Comparison of ENCODE assay signal across 8 mouse cellular contexts in genomic region chr11:104624791-104625391, GRCm38 (mm10). TPM values are rescaled to one million over a fixed set of nuclear protein-coding genes. Genes with fewer than 3 reads are reported as not detected.
A peak's percentile ranks its signal among the peaks of the same experiment; 100 is the strongest.
DNase-seq lines count a peak whose midpoint lies in the region; ATAC-seq and TF ChIP-seq lines count a peak whose summit lies in the region.

No protein-coding gene starts in this region.

- no peak for TF ChIP-seq POLR2A in thymus, adult 2 months (IDR thresholded peaks at IDR 0.05; ENCODE audit: control insufficient read depth, extremely low read depth, insufficient read depth, low read length, poor library complexity)

- no peak for TF ChIP-seq CTCF in midbrain, postnatal 0 days (IDR thresholded peaks at IDR 0.05)
- TF ChIP-seq CTCF in liver, postnatal 0 days (IDR thresholded peaks at IDR 0.05; ENCODE audit: low read depth): no peak
- TF ChIP-seq CTCF in thymus, adult 2 months (IDR thresholded peaks at IDR 0.05; ENCODE audit: borderline replicate concordance, control insufficient read depth, extremely low read depth, insufficient read depth, low read length, poor library complexity): no peak

- H3K4me2 ChIP-seq in midbrain, embryonic 11.5 days: no peak overlapping the region
- no peak overlapping the region for H3K4me2 ChIP-seq in midbrain, postnatal 0 days (ENCODE audit: low read depth, low read length, poor library complexity, severe bottlenecking)
- no peak overlapping the region for H3K4me2 ChIP-seq in heart, embryonic 12.5 days
- no peak overlapping the region for H3K4me2 ChIP-seq in liver, postnatal 0 days (ENCODE audit: low read depth, low read length)
- no peak overlapping the region for H3K4me2 ChIP-seq in hindbrain, embryonic 13.5 days

- DNase-seq in midbrain, embryonic 11.5 days (ENCODE audit: low spot score, missing footprints): no peak
- no peak for DNase-seq in midbrain, postnatal 0 days (ENCODE audit: low spot score)
- peak; percentile 76 to 85 for DNase-seq in cerebellum, postnatal 25 days
- DNase-seq in liver, postnatal 0 days: no peak
- DNase-seq in thymus, adult 2 months: no peak
- DNase-seq in spleen, postnatal 36 days (ENCODE audit: low spot score in 2 of 2): no peak

- ATAC-seq in midbrain, embryonic 11.5 days (ENCODE audit: low FRiP score): peak; percentile 38; the same call in 1 of the 2 replicates
- no peak for ATAC-seq in midbrain, postnatal 0 days (ENCODE audit: low FRiP score)
- no peak for ATAC-seq in heart, embryonic 12.5 days (ENCODE audit: insufficient number of reproducible peaks, low FRiP score)
- ATAC-seq in liver, postnatal 0 days: peak; percentile 18; the same call in 1 of the 2 replicates
- ATAC-seq in hindbrain, embryonic 13.5 days (ENCODE audit: low FRiP score): no peak

- 51% methylated on average over 6 of the region's 6 CpGs for WGBS in midbrain, embryonic 11.5 days
- 58% methylated on average over 6 of the region's 6 CpGs for WGBS in midbrain, postnatal 0 days
- WGBS in heart, embryonic 12.5 days: 31% methylated on average over 6 of the region's 6 CpGs
- WGBS in liver, postnatal 0 days (ENCODE audit: insufficient replicate concordance): 41% methylated on average over 6 of the region's 6 CpGs
- 76% methylated on average over 6 of the region's 6 CpGs for whole genome bisulfite sequencing in thymus, adult 2 months
- WGBS in hindbrain, embryonic 13.5 days: 48% methylated on average over 6 of the region's 6 CpGs

- TF ChIP-seq EP300 in liver, postnatal 0 days (IDR thresholded peaks at IDR 0.05; ENCODE audit: low read depth): no peak

- H3K27ac ChIP-seq in midbrain, embryonic 11.5 days (ENCODE audit: low read depth, low read length): no peak overlapping the region
- H3K27ac ChIP-seq in midbrain, postnatal 0 days (ENCODE audit: low read depth, low read length): no peak overlapping the region
- H3K27ac ChIP-seq in heart, embryonic 12.5 days (ENCODE audit: poor library complexity, severe bottlenecking): 0 out of 2 replicates have a peak overlapping the region, but pooled peaks have one; percentile 3
- peak overlapping the region; percentile 18; the same call in 1 of the 2 replicates for H3K27ac ChIP-seq in liver, postnatal 0 days (ENCODE audit: low read depth)
- H3K27ac ChIP-seq in thymus, adult 2 months (ENCODE audit: control insufficient read depth, insufficient read depth, low read length): no peak overlapping the region
- no peak overlapping the region for H3K27ac ChIP-seq in hindbrain, embryonic 13.5 days

- no peaks in the 10 kb centered on the region for H3K27me3 ChIP-seq in midbrain, embryonic 11.5 days (ENCODE audit: control insufficient read depth, insufficient read depth, low read length)
- no peaks in the 10 kb centered on the region for H3K27me3 ChIP-seq in midbrain, postnatal 0 days (ENCODE audit: insufficient read depth, low read length)
- no peaks in the 10 kb centered on the region for H3K27me3 ChIP-seq in heart, embryonic 12.5 days (replicated peaks)
- H3K27me3 ChIP-seq in liver, postnatal 0 days (ENCODE audit: insufficient read depth, low read length): no peaks in the 10 kb centered on the region
- H3K27me3 ChIP-seq in thymus, adult 2 months (ENCODE audit: control insufficient read depth, insufficient read depth, low read length): no peaks in the 10 kb centered on the region
- H3K27me3 ChIP-seq in hindbrain, embryonic 13.5 days: peaks cover 7% of the 10 kb centered on the region; the same call in 1 of the 2 replicates

- no peak overlapping the region for H3K9ac ChIP-seq in midbrain, embryonic 11.5 days (ENCODE audit: low read length)
- H3K9ac ChIP-seq in midbrain, postnatal 0 days (replicated peaks; ENCODE audit: low read length, poor library complexity, severe bottlenecking): no peak overlapping the region
- 0 out of 2 replicates have a peak overlapping the region, but pooled peaks have one; percentile 7 for H3K9ac ChIP-seq in heart, embryonic 12.5 days
- no peak overlapping the region for H3K9ac ChIP-seq in liver, postnatal 0 days (replicated peaks)
- H3K9ac ChIP-seq in hindbrain, embryonic 13.5 days: no peak overlapping the region; the same call in 1 of the 2 replicates

- no peaks in the 10 kb centered on the region for H3K36me3 ChIP-seq in midbrain, embryonic 11.5 days (ENCODE audit: control insufficient read depth, insufficient read depth, low read length)
- no peaks in the 10 kb centered on the region for H3K36me3 ChIP-seq in midbrain, postnatal 0 days (ENCODE audit: insufficient read depth, low read length)
- no peaks in the 10 kb centered on the region for H3K36me3 ChIP-seq in heart, embryonic 12.5 days
- H3K36me3 ChIP-seq in liver, postnatal 0 days (replicated peaks; ENCODE audit: insufficient read depth, low read length): no peaks in the 10 kb centered on the region
- H3K36me3 ChIP-seq in thymus, adult 2 months (ENCODE audit: control insufficient read depth, insufficient read depth, low read length): no peaks in the 10 kb centered on the region
- no peaks in the 10 kb centered on the region for H3K36me3 ChIP-seq in hindbrain, embryonic 13.5 days

- peaks cover 3% of the 10 kb centered on the region; the same call in 1 of the 2 replicates for H3K4me1 ChIP-seq in midbrain, embryonic 11.5 days (ENCODE audit: control insufficient read depth, insufficient read depth, low read length)
- H3K4me1 ChIP-seq in midbrain, postnatal 0 days (ENCODE audit: insufficient read depth, low read length): no peaks in the 10 kb centered on the region
- H3K4me1 ChIP-seq in heart, embryonic 12.5 days (replicated peaks): peaks cover 31% of the 10 kb centered on the region
- H3K4me1 ChIP-seq in liver, postnatal 0 days (ENCODE audit: insufficient read depth): peaks cover 7% of the 10 kb centered on the region; the same call in 1 of the 2 replicates
- 0 out of 2 replicates have a peak, but pooled peaks cover 4% of the 10 kb centered on the region for H3K4me1 ChIP-seq in thymus, adult 2 months (replicated peaks; ENCODE audit: control insufficient read depth, insufficient read depth, low read length)
- H3K4me1 ChIP-seq in hindbrain, embryonic 13.5 days (replicated peaks): peaks cover 8% of the 10 kb centered on the region; the same call in 1 of the 2 replicates

- no peak overlapping the region for H3K4me3 ChIP-seq in midbrain, embryonic 11.5 days (ENCODE audit: low read depth, low read length)
- no peak overlapping the region for H3K4me3 ChIP-seq in midbrain, postnatal 0 days (ENCODE audit: low read depth, low read length)
- H3K4me3 ChIP-seq in heart, embryonic 12.5 days: no peak overlapping the region
- no peak overlapping the region for H3K4me3 ChIP-seq in liver, postnatal 0 days (ENCODE audit: low read depth, low read length)
- H3K4me3 ChIP-seq in thymus, adult 2 months (ENCODE audit: control insufficient read depth, insufficient read depth, low read length): no peak overlapping the region
- no peak overlapping the region for H3K4me3 ChIP-seq in hindbrain, embryonic 13.5 days

- H3K9me3 ChIP-seq in midbrain, embryonic 11.5 days (ENCODE audit: control insufficient read depth, low read length): no peaks in the 10 kb centered on the region
- H3K9me3 ChIP-seq in midbrain, postnatal 0 days (ENCODE audit: low read length): no peaks in the 10 kb centered on the region
- no peaks in the 10 kb centered on the region for H3K9me3 ChIP-seq in heart, embryonic 12.5 days (replicated peaks)
- no peaks in the 10 kb centered on the region for H3K9me3 ChIP-seq in liver, postnatal 0 days (ENCODE audit: low read length)
- H3K9me3 ChIP-seq in hindbrain, embryonic 13.5 days: no peaks in the 10 kb centered on the region

RNA-seq across cellular contexts. Expression of gene Itgb3, which starts 17.1 kb away (rescaled TPM):
- 1.5 and 1.7 TPM in 2 replicates for polyA plus RNA-seq in midbrain, embryonic 11.5 days (2014; fragmentation: Nextera tagmentation; extraction: Ambion mirVana)
- 1.5 and 1.7 TPM in 2 replicates for total RNA-seq in midbrain, postnatal 0 days (2014; rRNA removed)
- polyA plus RNA-seq in midbrain, postnatal 0 days (2015; fragmentation: Nextera tagmentation; extraction: Ambion mirVana): 0.62 and 0.83 TPM in 2 replicates
- polyA plus RNA-seq in heart, embryonic 12.5 days (2016; fragmentation: Nextera tagmentation; extraction: Ambion mirVana): 9.6 and 11.9 TPM in 2 replicates
- 13.6 and 16.0 TPM in 2 replicates for polyA plus RNA-seq in liver, postnatal 0 days (2015; fragmentation: Nextera tagmentation; extraction: Ambion mirVana)
- 12.1 and 14.7 TPM in 2 replicates for polyA plus RNA-seq in thymus, adult 2 months (2012; rRNA removed)
- polyA plus RNA-seq in hindbrain, embryonic 13.5 days (2015; fragmentation: Nextera tagmentation; extraction: Ambion mirVana): 1.9 TPM in 2 replicates

Comparison
In these comparisons a context has a peak if more than half of its experiments do, and no peak if none do; other contexts are left out.
1. ATAC-seq: peak in midbrain, embryonic 11.5 days (single experiment) and liver, postnatal 0 days (single experiment); none in midbrain, postnatal 0 days (single experiment), heart, embryonic 12.5 days (single experiment) and hindbrain, embryonic 13.5 days (single experiment).
2. DNase-seq: peak in cerebellum, postnatal 25 days (2 of 2); none in midbrain, embryonic 11.5 days (single experiment), midbrain, postnatal 0 days (single experiment), liver, postnatal 0 days (single experiment), thymus, adult 2 months (single experiment) and spleen, postnatal 36 days (0 of 2).
3. H3K27ac ChIP-seq: peak in heart, embryonic 12.5 days (single experiment) and liver, postnatal 0 days (single experiment); none in midbrain, embryonic 11.5 days (single experiment), midbrain, postnatal 0 days (single experiment), thymus, adult 2 months (single experiment) and hindbrain, embryonic 13.5 days (single experiment).